Mouse (Mus musculus) forebrain, embryonic 13.5 days (tissue): ENCODE data around the gene Ccl17. TPM values are rescaled to one million over a fixed set of nuclear protein-coding genes. Genes with fewer than 3 reads are reported as not detected.
"Not testable (repeated sequence)": the region's sequence is repeated elsewhere in the genome, so short reads cannot be mapped to it uniquely, and the experiment has no call there.

Experiments
- ATAC-seq: fragments of 200-750 bp; cut with Nextera tagmentation; 2 replicates; pipeline ENCODE4 v1.8.0; 2017
- H3K27ac ChIP-seq: fragments of 300-500 bp; sonication (generic); 2 replicates; pipeline ENCODE4 v1.5.1; 2015; ENCODE audit warnings: inconsistent platforms, mild to moderate bottlenecking, moderate library complexity
- H3K27me3 ChIP-seq: fragments of 300-500 bp; sonication (generic); 2 replicates; pipeline ENCODE4 v1.6.1; 2015; ENCODE audit warnings: mild to moderate bottlenecking, inconsistent platforms
- H3K36me3 ChIP-seq: fragments of 300-500 bp; sonication (generic); 2 replicates; pipeline ENCODE4 v1.6.1; 2015; ENCODE audit warnings: mild to moderate bottlenecking, inconsistent platforms; ENCODE audit not compliant: poor library complexity, severe bottlenecking
- H3K4me1 ChIP-seq: fragments of 300-500 bp; sonication (generic); 2 replicates; pipeline ENCODE4 v1.6.1; 2015; ENCODE audit warnings: inconsistent platforms
- H3K4me2 ChIP-seq: fragments of 300-500 bp; sonication (generic); 2 replicates; pipeline ENCODE4 v1.6.1; 2015; ENCODE audit warnings: inconsistent platforms, mild to moderate bottlenecking, moderate library complexity
- H3K4me3 ChIP-seq: fragments of 300-500 bp; sonication (generic); 2 replicates; pipeline ENCODE4 v1.5.1; 2015; ENCODE audit warnings: mild to moderate bottlenecking, inconsistent platforms
- H3K9ac ChIP-seq: fragments of 300-500 bp; sonication (generic); 2 replicates; pipeline ENCODE4 v1.6.1; 2015; ENCODE audit warnings: mild to moderate bottlenecking, inconsistent platforms
- H3K9me3 ChIP-seq: fragments of 300-500 bp; sonication (generic); replicated peaks from 2 replicates; pipeline ENCODE4 v1.6.1; 2016; ENCODE audit warnings: inconsistent platforms
- WGBS: fragments of 180-500 bp; shearing (Covaris S2); methylation state at CpG from one replicate; pipeline ENCODE4 v1.1.7; 2015; 5-methylcytosine and 5-hydroxymethylcytosine counted together
- polyA plus RNA-seq: library from polyadenylated mRNA; unstranded; fragments of >200 nt; fragmentation: Nextera tagmentation; extraction: Ambion mirVana; gene quantifications from 2 replicates; pipeline ENCODE4 v1.2.1, GENCODE M21; 2015

Ccl17 gene
- polyA plus RNA-seq, 1 experiment from 2014 or later: not detected

DNA sequence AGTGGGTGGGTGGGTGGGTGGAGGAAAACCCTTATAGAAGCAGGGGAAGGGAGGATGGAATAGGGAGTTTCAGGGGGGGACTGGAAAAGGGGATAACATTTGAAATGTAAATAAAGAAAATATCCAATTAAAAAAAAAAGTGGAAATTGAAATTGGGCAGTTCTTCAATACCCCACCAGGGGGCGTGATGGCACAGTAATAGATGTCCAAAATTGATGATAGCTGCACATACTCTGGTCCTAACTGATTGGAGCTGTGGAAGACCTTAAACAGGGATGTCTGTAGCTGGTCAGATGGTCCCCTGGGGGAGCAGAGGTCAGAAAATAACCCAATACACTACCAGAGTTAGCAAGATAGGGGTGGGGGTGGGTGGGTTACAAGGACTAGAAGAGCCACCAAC, 4.3 kb downstream of the Ccl17 start:
- Histone ChIP-seq H3K9ac (no peak overlapping the region), H3K9me3 (no peaks in the 10 kb centered on the region), H3K27ac (no peak overlapping the region), H3K4me2 (no peak overlapping the region), H3K27me3 (no peaks in the 10 kb centered on the region), H3K36me3 (no peaks in the 10 kb centered on the region), H3K4me1 (peaks cover 6% of the 10 kb centered on the region; the same call in 1 of the 2 replicates), H3K4me3 (no peak overlapping the region)
- ATAC-seq: no peak
- WGBS: 0% methylated on average over 1 of the region's 1 CpGs

DNA sequence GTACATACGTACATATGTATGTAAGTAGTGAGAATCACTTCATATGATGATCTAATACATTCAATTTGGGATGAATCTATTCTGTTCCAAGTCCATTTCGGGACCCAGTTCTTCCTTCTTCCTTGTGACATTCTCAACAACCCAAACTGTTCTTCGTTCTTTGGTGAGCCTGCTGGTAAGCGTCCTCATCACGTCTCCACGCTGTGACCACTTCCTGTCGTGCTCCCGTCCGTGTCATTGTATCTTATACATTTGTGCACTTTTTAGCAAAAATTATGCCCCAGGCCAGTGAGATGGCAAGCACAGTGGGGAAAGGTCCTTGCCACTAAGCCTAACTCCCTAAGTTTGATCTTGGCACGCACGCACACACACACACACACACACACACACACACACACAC, 7.7 kb downstream of the Ccl17 start:
- ATAC-seq: no peak
- Histone ChIP-seq H3K36me3 (peaks cover 24% of the 10 kb centered on the region), H3K4me1 (no peaks in the 10 kb centered on the region), H3K27ac (no peak overlapping the region), H3K9ac (no peak overlapping the region), H3K27me3 (no peaks in the 10 kb centered on the region), H3K9me3 (no peaks in the 10 kb centered on the region), H3K4me3 (no peak overlapping the region), H3K4me2 (no peak overlapping the region)
- WGBS: 93% methylated on average over 11 of the region's 11 CpGs

- Histone ChIP-seq H3K9ac (no peak overlapping the region), H3K9me3 (no peaks in the 10 kb centered on the region), H3K36me3 (peaks cover 41% of the 10 kb centered on the region), H3K4me3 (no peak overlapping the region), H3K27me3 (no peaks in the 10 kb centered on the region), H3K27ac (no peak overlapping the region), H3K4me2 (no peak overlapping the region), H3K4me1 (no peaks in the 10 kb centered on the region)
- ATAC-seq: no peak
- whole genome bisulfite sequencing: 91% methylated on average over 6 of the region's 6 CpGs
Observed at GRCm38 (mm10) chr8:94819671-94820179, 9.5 kb downstream of the Ccl17 start.

- H3K4me3 ChIP-seq: no peak overlapping the region
- H3K27me3 ChIP-seq: no peaks in the 10 kb centered on the region
- ATAC-seq: no peak
- no peak overlapping the region for H3K4me2 ChIP-seq
- peaks cover 49% of the 10 kb centered on the region for H3K36me3 ChIP-seq
- no peaks in the 10 kb centered on the region for H3K4me1 ChIP-seq
- WGBS: 92% methylated on average over 7 of the region's 7 CpGs
- no peak overlapping the region for H3K9ac ChIP-seq
- H3K9me3 ChIP-seq: no peaks in the 10 kb centered on the region
- no peak overlapping the region for H3K27ac ChIP-seq
Observed at GRCm38 (mm10) chr8:94820553-94820952, 10.3 kb downstream of the Ccl17 start.

DNA sequence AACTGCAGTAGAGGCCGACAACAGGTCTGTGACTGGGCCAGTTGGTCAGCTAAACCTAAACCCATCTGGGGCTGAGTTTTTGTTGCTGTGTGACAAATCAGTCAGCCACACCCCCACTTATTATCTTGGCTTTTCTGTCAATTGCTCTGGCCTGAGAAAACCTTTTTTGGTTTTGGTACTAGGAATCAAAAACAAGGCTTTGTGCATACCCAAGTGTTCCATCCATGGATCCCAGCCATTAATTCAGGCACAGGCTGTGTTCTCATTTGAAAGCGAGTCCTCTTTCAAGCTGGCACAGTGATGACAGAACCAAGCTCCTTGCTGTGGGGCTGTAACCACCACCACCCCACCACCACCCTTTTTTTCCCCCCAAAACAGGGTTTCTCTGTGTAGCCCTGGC, 11.1 kb downstream of the Ccl17 start:
- Histone ChIP-seq H3K36me3 (peaks cover 57% of the 10 kb centered on the region), H3K27ac (no peak overlapping the region), H3K4me3 (no peak overlapping the region), H3K9me3 (no peaks in the 10 kb centered on the region), H3K27me3 (no peaks in the 10 kb centered on the region), H3K4me1 (no peaks in the 10 kb centered on the region), H3K4me2 (no peak overlapping the region), H3K9ac (no peak overlapping the region)
- no peak for ATAC-seq
- 92% methylated on average over 2 of the region's 2 CpGs for WGBS

GRCm38 (mm10) chr8:94822637-94823560, 12.6 kb downstream of the Ccl17 start:
- Histone ChIP-seq H3K4me2 (no peak overlapping the region), H3K4me1 (no peaks in the 10 kb centered on the region), H3K36me3 (peaks cover 70% of the 10 kb centered on the region), H3K9me3 (no peaks in the 10 kb centered on the region), H3K27me3 (no peaks in the 10 kb centered on the region), H3K9ac (no peak overlapping the region), H3K4me3 (no peak overlapping the region), H3K27ac (no peak overlapping the region)
- 80% methylated on average over 23 of the region's 23 CpGs for WGBS
- ATAC-seq: peak; percentile 61

- Histone ChIP-seq H3K27me3 (no peaks in the 10 kb centered on the region), H3K27ac (no peak overlapping the region), H3K36me3 (peaks cover 85% of the 10 kb centered on the region), H3K9me3 (no peaks in the 10 kb centered on the region), H3K9ac (no peak overlapping the region), H3K4me3 (no peak overlapping the region), H3K4me2 (no peak overlapping the region), H3K4me1 (no peaks in the 10 kb centered on the region)
- WGBS: 88% methylated on average over 6 of the region's 6 CpGs
- no peak for ATAC-seq
Observed at GRCm38 (mm10) chr8:94825170-94825569, 14.9 kb downstream of the Ccl17 start.

DNA sequence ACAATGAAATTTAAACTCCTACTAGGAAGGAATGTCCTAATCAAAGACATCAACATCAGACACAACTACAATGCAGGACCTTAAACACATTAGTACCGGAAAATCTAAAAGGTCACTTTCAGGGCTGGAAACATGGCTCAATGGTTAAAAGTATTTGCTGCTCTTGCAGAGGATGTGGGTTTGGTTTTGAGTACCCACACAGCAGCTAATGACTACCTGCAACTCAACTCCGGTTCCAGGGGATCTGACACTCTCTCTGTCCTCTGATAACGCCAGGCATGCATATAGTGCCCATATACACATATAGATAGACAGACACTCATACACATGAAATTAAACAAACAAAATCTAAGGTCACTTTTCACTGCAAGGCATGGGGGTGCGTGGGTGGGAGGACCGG, 16.0 kb downstream of the Ccl17 start:
- WGBS: 94% methylated on average over 5 of the region's 5 CpGs
- H3K36me3 ChIP-seq: peaks cover 88% of the 10 kb centered on the region

GRCm38 (mm10) chr8:94828284-94828683, 18.0 kb downstream of the Ccl17 start:
- peaks cover 82% of the 10 kb centered on the region for H3K36me3 ChIP-seq
- peaks cover 4% of the 10 kb centered on the region; the same call in 1 of the 2 replicates for H3K4me1 ChIP-seq
- no peak overlapping the region for H3K4me3 ChIP-seq
- no peak overlapping the region for H3K27ac ChIP-seq
- no peak overlapping the region for H3K4me2 ChIP-seq
- 88% methylated on average over 6 of the region's 6 CpGs for WGBS
- no peak overlapping the region for H3K9ac ChIP-seq
- H3K9me3 ChIP-seq: no peaks in the 10 kb centered on the region
- H3K27me3 ChIP-seq: no peaks in the 10 kb centered on the region
- ATAC-seq: no peak

More for the DNA sequence above, 16.0 kb downstream of the Ccl17 start:
- H3K27ac ChIP-seq: no peak overlapping the region
- no peak overlapping the region for H3K4me3 ChIP-seq
- no peaks in the 10 kb centered on the region for H3K4me1 ChIP-seq
- H3K27me3 ChIP-seq: no peaks in the 10 kb centered on the region
- H3K9me3 ChIP-seq: no peaks in the 10 kb centered on the region
- no peak for ATAC-seq
- no peak overlapping the region for H3K4me2 ChIP-seq
- no peak overlapping the region for H3K9ac ChIP-seq

DNA sequence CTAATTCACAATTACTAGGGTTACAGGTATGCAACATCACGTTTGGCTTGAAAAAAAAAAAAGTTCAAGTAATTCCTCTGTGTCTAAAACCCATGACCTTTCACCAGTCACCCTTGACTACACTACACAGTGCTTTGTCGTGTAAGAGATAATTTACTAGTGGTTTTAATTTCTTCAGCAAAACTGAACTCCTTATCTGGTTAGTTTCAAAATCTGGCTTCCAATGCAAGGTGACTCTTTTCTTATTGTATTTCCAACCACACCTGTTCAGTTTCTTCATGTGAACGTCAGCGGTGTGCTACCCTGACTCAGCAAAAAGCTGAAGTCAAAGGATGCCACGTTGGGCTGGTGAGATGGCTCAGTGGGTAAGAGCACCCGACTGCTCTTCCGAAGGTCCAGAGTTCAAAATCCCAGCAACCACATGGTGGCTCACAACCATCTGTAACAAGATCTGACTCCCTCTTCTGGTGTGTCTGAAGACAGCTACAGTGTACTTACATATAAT, 23.7 kb downstream of the Ccl17 start:
- H3K36me3 ChIP-seq: peaks cover 32% of the 10 kb centered on the region
- H3K4me2 ChIP-seq, ATAC-seq, H3K4me3 ChIP-seq, H3K9me3 ChIP-seq, H3K27me3 ChIP-seq, H3K9ac ChIP-seq, H3K27ac ChIP-seq: not testable (repeated sequence)
- WGBS: 86% methylated on average over 7 of the region's 7 CpGs
- H3K4me1 ChIP-seq: peaks cover 25% of the 10 kb centered on the region

DNA sequence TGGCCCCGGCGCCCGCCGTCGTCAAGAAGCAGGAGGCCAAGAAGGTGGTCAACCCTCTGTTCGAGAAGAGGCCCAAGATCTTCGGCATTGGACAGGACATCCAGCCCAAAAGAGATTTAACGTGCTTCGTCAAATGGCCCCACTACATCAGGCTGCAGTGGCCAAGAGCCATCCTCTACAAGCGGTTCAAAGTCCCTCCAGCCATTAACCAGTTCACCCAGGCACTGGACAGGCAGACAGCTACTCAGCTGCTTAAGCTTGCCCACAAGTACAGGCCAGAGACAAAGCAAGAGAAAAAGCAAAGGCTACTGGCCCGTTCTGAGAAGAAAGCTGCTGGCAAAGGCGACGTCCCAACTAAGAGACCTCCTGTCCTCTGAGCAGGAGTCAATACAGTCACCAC, 25.5 kb downstream of the Ccl17 start:
- H3K4me2 ChIP-seq, H3K9me3 ChIP-seq, H3K4me3 ChIP-seq, ATAC-seq, H3K27ac ChIP-seq, H3K9ac ChIP-seq, H3K27me3 ChIP-seq: not testable (repeated sequence)
- H3K4me1 ChIP-seq: peaks cover 29% of the 10 kb centered on the region
- 95% methylated on average over 13 of the region's 13 CpGs for WGBS
- H3K36me3 ChIP-seq: peaks cover 18% of the 10 kb centered on the region

DNA sequence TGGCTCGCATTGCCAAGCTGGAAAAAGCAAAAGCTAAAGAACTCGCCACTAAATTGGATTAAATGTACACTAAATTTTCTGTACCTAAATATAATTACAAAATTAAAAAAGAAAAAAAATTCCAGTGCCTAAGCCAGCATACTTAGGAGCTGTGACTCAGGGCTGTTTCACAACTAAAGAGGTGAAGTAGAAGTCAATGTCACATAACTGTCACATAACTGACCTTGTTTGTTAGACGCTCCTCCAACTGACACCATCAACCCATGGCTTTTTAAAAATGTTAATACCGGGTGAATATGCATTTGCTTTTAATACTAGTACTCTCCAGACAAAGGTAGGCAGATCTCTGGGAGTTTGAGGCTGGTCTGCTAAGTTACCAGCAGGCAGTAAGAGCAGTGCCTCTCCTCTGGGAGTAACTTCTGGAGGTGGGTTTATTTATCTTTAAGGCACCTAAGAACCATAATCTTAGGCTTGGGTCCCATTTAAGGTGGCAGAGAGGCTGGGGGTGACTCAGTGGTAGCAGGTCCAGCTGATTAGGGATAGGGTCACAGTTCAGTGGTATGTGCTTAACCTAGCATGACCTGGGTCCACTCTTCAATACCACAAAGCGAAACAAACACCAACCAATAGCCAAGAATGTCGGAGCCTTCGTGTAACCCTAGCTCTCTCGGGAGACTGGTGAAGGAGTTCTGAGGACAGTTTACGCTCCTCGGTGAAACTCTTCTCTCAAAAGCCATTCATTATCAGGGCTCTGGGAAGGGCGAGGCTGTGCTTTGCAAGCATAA, 26.4 kb downstream of the Ccl17 start:
- ATAC-seq: no peak
- Histone ChIP-seq H3K27me3 (no peaks in the 10 kb centered on the region), H3K9me3 (no peaks in the 10 kb centered on the region), H3K4me3 (peak overlapping the region; percentile 79), H3K27ac (no peak overlapping the region), H3K9ac (peak overlapping the region; percentile 92), H3K4me2 (peak overlapping the region; percentile 92), H3K36me3 (peaks cover 10% of the 10 kb centered on the region), H3K4me1 (peaks cover 29% of the 10 kb centered on the region)
- WGBS: 80% methylated on average over 11 of the region's 11 CpGs
